Mouse (Mus musculus) lung, postnatal 0 days (tissue): Measurements from ENCODE around the gene Slc35f6.

Experiments used
- CTCF ChIP-seq: IDR thresholded peaks from 2 replicates; pipeline ENCODE4 v1.5.1; 2016; ENCODE audit warnings: antibody characterized with exemption, mild to moderate bottlenecking
- EP300 ChIP-seq: IDR thresholded peaks from 2 replicates; pipeline ENCODE4 v1.6.1; 2016; ENCODE audit warnings: antibody characterized with exemption, mild to moderate bottlenecking, control low read depth

DNA sequence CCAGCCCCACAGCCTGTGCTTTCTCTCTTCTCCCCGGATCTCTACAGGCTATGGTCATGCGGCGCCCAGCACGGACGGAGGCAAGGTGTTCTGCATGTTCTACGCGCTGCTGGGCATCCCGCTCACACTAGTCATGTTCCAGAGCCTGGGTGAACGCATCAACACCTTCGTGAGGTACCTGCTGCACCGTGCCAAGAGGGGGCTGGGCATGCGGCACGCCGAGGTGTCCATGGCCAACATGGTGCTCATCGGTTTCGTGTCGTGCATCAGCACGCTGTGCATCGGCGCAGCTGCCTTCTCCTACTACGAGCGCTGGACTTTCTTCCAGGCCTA lies 25.9 kb upstream of the Slc35f6 start:
- TF ChIP-seq CTCF, result no peak
- no peak for TF ChIP-seq EP300
